Mouse (Mus musculus): ENCODE data around the gene Fscb. TPM values are rescaled to one million over a fixed set of nuclear protein-coding genes. Genes with fewer than 3 reads are reported as not detected.

Fscb gene
- polyA plus RNA-seq (2014; fragmentation: Nextera tagmentation; extraction: Ambion mirVana) = not detected in 2 replicates

GRCm38 (mm10) chr12:64474590-64474989 is at the start of gene Fscb:
Gene Fscb (minus strand): TSS chr12:64474690.
- Histone ChIP-seq H3K4me2 (ENCODE audit: low read depth, severe bottlenecking) (no peak within 1 kb of the TSS), H3K36me3 (ENCODE audit: control insufficient read depth, insufficient read depth, low read length) (no peaks in the 10 kb centered on the region), H3K9me3 (ENCODE audit: control insufficient read depth, low read length) (no peaks in the 10 kb centered on the region), H3K4me3 (ENCODE audit: low read depth, low read length) (no peak within 1 kb of the TSS), H3K4me1 (ENCODE audit: control insufficient read depth, insufficient read depth, low read length) (no peaks in the 10 kb centered on the region), H3K9ac (ENCODE audit: low read length) (no peak within 1 kb of the TSS), H3K27ac (replicated peaks; ENCODE audit: low read depth, low read length) (no peak within 1 kb of the TSS), H3K27me3 (ENCODE audit: control insufficient read depth, insufficient read depth, low read length) (no peaks in the 10 kb centered on the region)
- DNase-seq (ENCODE audit: low spot score) (no peak), ATAC-seq (ENCODE audit: insufficient number of reproducible peaks, low FRiP score, low TSS enrichment, low read depth) (no peak)
- WGBS = 96% methylated on average over 1 of the region's 1 CpGs

GRCm38 (mm10) chr12:64516775-64517174 is 42.3 kb upstream of the Fscb start:
- no peak overlapping the region for H3K9ac ChIP-seq (ENCODE audit: low read length)
- no peak overlapping the region for H3K4me2 ChIP-seq (ENCODE audit: low read depth, severe bottlenecking)
- H3K36me3 ChIP-seq (ENCODE audit: control insufficient read depth, insufficient read depth, low read length) = no peaks in the 10 kb centered on the region
- DNase-seq (ENCODE audit: low spot score) (no peak), ATAC-seq (ENCODE audit: insufficient number of reproducible peaks, low FRiP score, low TSS enrichment, low read depth) (no peak)
- no peaks in the 10 kb centered on the region for H3K27me3 ChIP-seq (ENCODE audit: control insufficient read depth, insufficient read depth, low read length)
- H3K4me3 ChIP-seq (ENCODE audit: low read depth, low read length) = no peak overlapping the region
- H3K4me1 ChIP-seq (ENCODE audit: control insufficient read depth, insufficient read depth, low read length) = no peaks in the 10 kb centered on the region
- no peaks in the 10 kb centered on the region for H3K9me3 ChIP-seq (ENCODE audit: control insufficient read depth, low read length)
- WGBS = 66% methylated on average over 2 of the region's 2 CpGs
- H3K27ac ChIP-seq (replicated peaks; ENCODE audit: low read depth, low read length) = no peak overlapping the region

GRCm38 (mm10) chr12:64513439-64513838 is 38.9 kb upstream of the Fscb start:
- ATAC-seq (ENCODE audit: insufficient number of reproducible peaks, low FRiP score, low TSS enrichment, low read depth) = no peak
- 87% methylated on average over 1 of the region's 1 CpGs for WGBS
- no peaks in the 10 kb centered on the region for H3K27me3 ChIP-seq (ENCODE audit: control insufficient read depth, insufficient read depth, low read length)
- DNase-seq (ENCODE audit: low spot score) = no peak
- no peaks in the 10 kb centered on the region for H3K36me3 ChIP-seq (ENCODE audit: control insufficient read depth, insufficient read depth, low read length)
- no peaks in the 10 kb centered on the region for H3K4me1 ChIP-seq (ENCODE audit: control insufficient read depth, insufficient read depth, low read length)
- no peak overlapping the region for H3K4me3 ChIP-seq (ENCODE audit: low read depth, low read length)
- no peak overlapping the region for H3K4me2 ChIP-seq (ENCODE audit: low read depth, severe bottlenecking)
- no peak overlapping the region for H3K9ac ChIP-seq (ENCODE audit: low read length)
- H3K27ac ChIP-seq (replicated peaks; ENCODE audit: low read depth, low read length) = no peak overlapping the region
- H3K9me3 ChIP-seq (ENCODE audit: control insufficient read depth, low read length) = no peaks in the 10 kb centered on the region

GRCm38 (mm10) chr12:64497706-64498105 is 23.2 kb upstream of the Fscb start:
- H3K9me3 ChIP-seq (ENCODE audit: control insufficient read depth, low read length) = no peaks in the 10 kb centered on the region
- H3K27me3 ChIP-seq (ENCODE audit: control insufficient read depth, insufficient read depth, low read length) = no peaks in the 10 kb centered on the region
- no peaks in the 10 kb centered on the region for H3K4me1 ChIP-seq (ENCODE audit: control insufficient read depth, insufficient read depth, low read length)
- H3K27ac ChIP-seq (replicated peaks; ENCODE audit: low read depth, low read length) = no peak overlapping the region
- H3K36me3 ChIP-seq (ENCODE audit: control insufficient read depth, insufficient read depth, low read length) = no peaks in the 10 kb centered on the region
- H3K4me2 ChIP-seq (ENCODE audit: low read depth, severe bottlenecking) = no peak overlapping the region
- WGBS = 81% methylated on average over 5 of the region's 5 CpGs
- ATAC-seq (ENCODE audit: insufficient number of reproducible peaks, low FRiP score, low TSS enrichment, low read depth) = no peak
- no peak for DNase-seq (ENCODE audit: low spot score)
- no peak overlapping the region for H3K4me3 ChIP-seq (ENCODE audit: low read depth, low read length)
- no peak overlapping the region for H3K9ac ChIP-seq (ENCODE audit: low read length)

- DNase-seq (ENCODE audit: low spot score) (no peak), ATAC-seq (ENCODE audit: insufficient number of reproducible peaks, low FRiP score, low TSS enrichment, low read depth) (no peak)
- H3K4me2 ChIP-seq (ENCODE audit: low read depth, severe bottlenecking) = no peak overlapping the region
- no peaks in the 10 kb centered on the region for H3K36me3 ChIP-seq (ENCODE audit: control insufficient read depth, insufficient read depth, low read length)
- H3K27me3 ChIP-seq (ENCODE audit: control insufficient read depth, insufficient read depth, low read length) = no peaks in the 10 kb centered on the region
- 80% methylated on average over 1 of the region's 1 CpGs for WGBS
- no peaks in the 10 kb centered on the region for H3K9me3 ChIP-seq (ENCODE audit: control insufficient read depth, low read length)
- no peak overlapping the region for H3K9ac ChIP-seq (ENCODE audit: low read length)
- H3K4me1 ChIP-seq (ENCODE audit: control insufficient read depth, insufficient read depth, low read length) = no peaks in the 10 kb centered on the region
- no peak overlapping the region for H3K4me3 ChIP-seq (ENCODE audit: low read depth, low read length)
- no peak overlapping the region for H3K27ac ChIP-seq (replicated peaks; ENCODE audit: low read depth, low read length)
These were observed 875 bp downstream of the Fscb start for GRCm38 (mm10) chr12:64473615-64474014.

- Histone ChIP-seq H3K36me3 (ENCODE audit: control insufficient read depth, insufficient read depth, low read length) (no peaks in the 10 kb centered on the region), H3K4me2 (ENCODE audit: low read depth, severe bottlenecking) (no peak overlapping the region), H3K9me3 (ENCODE audit: control insufficient read depth, low read length) (no peaks in the 10 kb centered on the region), H3K27ac (replicated peaks; ENCODE audit: low read depth, low read length) (no peak overlapping the region), H3K27me3 (ENCODE audit: control insufficient read depth, insufficient read depth, low read length) (no peaks in the 10 kb centered on the region), H3K9ac (ENCODE audit: low read length) (no peak overlapping the region), H3K4me1 (ENCODE audit: control insufficient read depth, insufficient read depth, low read length) (no peaks in the 10 kb centered on the region), H3K4me3 (ENCODE audit: low read depth, low read length) (no peak overlapping the region)
- no peak for DNase-seq (ENCODE audit: low spot score)
- no peak for ATAC-seq (ENCODE audit: insufficient number of reproducible peaks, low FRiP score, low TSS enrichment, low read depth)
- 91% methylated on average over 1 of the region's 1 CpGs for WGBS
These were observed 1.4 kb downstream of the Fscb start for GRCm38 (mm10) chr12:64473136-64473535.

- Histone ChIP-seq H3K4me1 (ENCODE audit: control insufficient read depth, insufficient read depth, low read length) (no peaks in the 10 kb centered on the region), H3K27me3 (ENCODE audit: control insufficient read depth, insufficient read depth, low read length) (no peaks in the 10 kb centered on the region), H3K9me3 (ENCODE audit: control insufficient read depth, low read length) (no peaks in the 10 kb centered on the region), H3K36me3 (ENCODE audit: control insufficient read depth, insufficient read depth, low read length) (no peaks in the 10 kb centered on the region), H3K4me2 (ENCODE audit: low read depth, severe bottlenecking) (no peak overlapping the region), H3K27ac (replicated peaks; ENCODE audit: low read depth, low read length) (no peak overlapping the region), H3K4me3 (ENCODE audit: low read depth, low read length) (no peak overlapping the region), H3K9ac (ENCODE audit: low read length) (no peak overlapping the region)
- no peak for ATAC-seq (ENCODE audit: insufficient number of reproducible peaks, low FRiP score, low TSS enrichment, low read depth)
- no peak for DNase-seq (ENCODE audit: low spot score)
These were observed 19.3 kb downstream of the Fscb start for GRCm38 (mm10) chr12:64455228-64455627.

GRCm38 (mm10) chr12:64449911-64450310 is 24.6 kb downstream of the Fscb start:
- WGBS = 83% methylated on average over 9 of the region's 9 CpGs
- Histone ChIP-seq H3K4me2 (ENCODE audit: low read depth, severe bottlenecking) (no peak overlapping the region), H3K4me1 (ENCODE audit: control insufficient read depth, insufficient read depth, low read length) (no peaks in the 10 kb centered on the region), H3K9me3 (ENCODE audit: control insufficient read depth, low read length) (no peaks in the 10 kb centered on the region), H3K4me3 (ENCODE audit: low read depth, low read length) (no peak overlapping the region), H3K36me3 (ENCODE audit: control insufficient read depth, insufficient read depth, low read length) (no peaks in the 10 kb centered on the region), H3K9ac (ENCODE audit: low read length) (no peak overlapping the region), H3K27me3 (ENCODE audit: control insufficient read depth, insufficient read depth, low read length) (no peaks in the 10 kb centered on the region), H3K27ac (replicated peaks; ENCODE audit: low read depth, low read length) (no peak overlapping the region)
- DNase-seq (ENCODE audit: low spot score) (no peak), ATAC-seq (ENCODE audit: insufficient number of reproducible peaks, low FRiP score, low TSS enrichment, low read depth) (no peak)

- Histone ChIP-seq H3K4me1 (ENCODE audit: control insufficient read depth, insufficient read depth, low read length) (no peaks in the 10 kb centered on the region), H3K9me3 (ENCODE audit: control insufficient read depth, low read length) (no peaks in the 10 kb centered on the region), H3K27ac (replicated peaks; ENCODE audit: low read depth, low read length) (no peak overlapping the region), H3K4me2 (ENCODE audit: low read depth, severe bottlenecking) (no peak overlapping the region), H3K27me3 (ENCODE audit: control insufficient read depth, insufficient read depth, low read length) (no peaks in the 10 kb centered on the region), H3K36me3 (ENCODE audit: control insufficient read depth, insufficient read depth, low read length) (no peaks in the 10 kb centered on the region), H3K4me3 (ENCODE audit: low read depth, low read length) (no peak overlapping the region), H3K9ac (ENCODE audit: low read length) (no peak overlapping the region)
- DNase-seq (ENCODE audit: low spot score) (no peak), ATAC-seq (ENCODE audit: insufficient number of reproducible peaks, low FRiP score, low TSS enrichment, low read depth) (no peak)
- 68% methylated on average over 2 of the region's 2 CpGs for WGBS
These were observed 37.8 kb downstream of the Fscb start for GRCm38 (mm10) chr12:64436675-64437074.
